Mouse (Mus musculus): ENCODE results near the gene Kcnip2.

DNA sequence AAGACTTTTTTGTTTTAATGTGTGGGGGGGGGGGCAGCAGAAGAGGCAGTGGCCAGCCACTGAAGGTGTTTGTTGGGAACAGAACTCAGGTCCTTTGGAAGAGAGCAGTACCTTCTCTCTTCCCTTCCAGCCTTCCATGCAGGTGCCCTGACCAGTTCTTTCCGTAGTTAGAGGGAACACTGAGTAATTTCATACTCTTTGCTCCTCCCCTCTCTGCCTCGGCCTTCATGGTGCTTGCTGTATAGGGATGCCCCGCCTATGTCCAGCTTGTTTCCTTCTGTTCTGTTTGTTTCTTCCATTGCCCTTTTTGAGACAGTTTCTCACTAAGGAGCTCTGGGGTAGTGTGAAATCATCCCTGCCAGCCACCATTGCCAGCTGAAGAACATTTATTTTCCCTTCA is 30.4 kb downstream of the Kcnip2 start:
- no peak for TF ChIP-seq CTCF (conservative IDR thresholded peaks at IDR 0.05; ENCODE audit: low read length)
- TF ChIP-seq NANOG (IDR thresholded peaks at IDR 0.05; ENCODE audit: borderline replicate concordance, low read length) = no peak

Measured in E14TG2a.4 (cell line).